Mouse (Mus musculus) embryonic facial prominence, embryonic 13.5 days (tissue): ENCODE results near the gene Lypla2. TPM values are rescaled to one million over a fixed set of nuclear protein-coding genes. Genes with fewer than 3 reads are reported as not detected.

Source experiments
- ATAC-seq: fragments of 200-750 bp; cut with Nextera tagmentation; 2 replicates; pipeline ENCODE4 v1.8.0; 2017; ENCODE audit warnings: low read depth; ENCODE audit not compliant: insufficient number of reproducible peaks, insufficient read depth, low FRiP score, low TSS enrichment
- H3K27ac ChIP-seq: fragments of 300-500 bp; sonication (generic); 2 replicates; pipeline ENCODE4 v1.5.1; 2015; ENCODE audit warnings: moderate library complexity, mild to moderate bottlenecking, inconsistent platforms
- H3K27me3 ChIP-seq: fragments of 300-500 bp; sonication (generic); 2 replicates; pipeline ENCODE4 v1.6.1; 2015; ENCODE audit warnings: mild to moderate bottlenecking, inconsistent platforms
- H3K36me3 ChIP-seq: fragments of 300-500 bp; sonication (generic); 2 replicates; pipeline ENCODE4 v1.6.1; 2015; ENCODE audit warnings: mild to moderate bottlenecking, inconsistent platforms
- H3K4me1 ChIP-seq: fragments of 300-500 bp; sonication (generic); 2 replicates; pipeline ENCODE4 v1.6.1; 2015; ENCODE audit warnings: inconsistent platforms
- H3K4me2 ChIP-seq: fragments of 300-500 bp; sonication (generic); 2 replicates; pipeline ENCODE4 v1.6.1; 2015; ENCODE audit warnings: moderate library complexity, mild to moderate bottlenecking, inconsistent platforms
- H3K4me3 ChIP-seq: fragments of 300-500 bp; sonication (generic); 2 replicates; pipeline ENCODE4 v1.5.1; 2015; ENCODE audit warnings: mild to moderate bottlenecking, inconsistent platforms
- H3K9ac ChIP-seq: fragments of 300-500 bp; sonication (generic); 2 replicates; pipeline ENCODE4 v1.6.1; 2015; ENCODE audit warnings: mild to moderate bottlenecking, inconsistent platforms
- H3K9me3 ChIP-seq: fragments of 300-500 bp; sonication (generic); 2 replicates; pipeline ENCODE4 v1.6.1; 2016; ENCODE audit warnings: inconsistent platforms
- WGBS: fragments of 180-500 bp; shearing (Covaris S2); methylation state at CpG from one replicate; pipeline ENCODE4 v1.1.7; 2015; ENCODE audit warnings: mixed read lengths; 5-methylcytosine and 5-hydroxymethylcytosine counted together
- polyA plus RNA-seq: library from polyadenylated mRNA; unstranded; fragments of >200 nt; fragmentation: Nextera tagmentation; extraction: Ambion mirVana; gene quantifications from 2 replicates; pipeline ENCODE4 v1.2.1, GENCODE M21; 2015

The Lypla2 gene
- polyA plus RNA-seq, 1 experiment from 2014 or later, result 117 TPM

GRCm38 (mm10) chr4:135962198-135962597 lies 10.2 kb downstream of the Lypla2 start:
- H3K9ac ChIP-seq, result no peak overlapping the region
- no peak overlapping the region for H3K4me3 ChIP-seq
- no peak for ATAC-seq
- H3K4me1 ChIP-seq, result peaks cover 17% of the 10 kb centered on the region
- WGBS, result 84% methylated on average over 7 of the region's 7 CpGs
- no peaks in the 10 kb centered on the region for H3K9me3 ChIP-seq
- no peak overlapping the region for H3K4me2 ChIP-seq
- H3K36me3 ChIP-seq, result peaks cover 65% of the 10 kb centered on the region
- H3K27me3 ChIP-seq, result no peaks in the 10 kb centered on the region
- H3K27ac ChIP-seq, result no peak overlapping the region

DNA sequence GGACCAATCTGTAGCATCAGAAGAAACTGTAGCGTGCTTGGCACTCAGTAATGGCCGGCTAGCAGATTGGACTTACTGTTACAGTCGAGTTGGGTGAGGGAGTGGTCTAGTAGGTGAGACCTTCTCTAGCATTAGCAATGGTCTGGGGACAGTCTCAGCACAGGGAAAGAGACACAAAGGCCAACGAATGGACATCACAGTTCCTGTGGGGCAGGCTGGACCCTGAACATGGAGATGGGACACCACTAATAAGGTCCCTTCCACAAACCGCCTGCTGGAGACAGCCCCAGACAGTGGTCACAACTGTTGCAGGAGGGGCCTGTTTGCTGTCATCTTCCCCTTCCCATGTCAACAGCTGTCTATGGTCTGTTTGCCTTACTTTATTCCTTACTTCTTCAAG lies 10.7 kb downstream of the Lypla2 start:
- Histone ChIP-seq H3K4me1 (peaks cover 17% of the 10 kb centered on the region), H3K36me3 (peaks cover 61% of the 10 kb centered on the region), H3K27ac (no peak overlapping the region), H3K9ac (no peak overlapping the region), H3K27me3 (no peaks in the 10 kb centered on the region), H3K9me3 (no peaks in the 10 kb centered on the region), H3K4me2 (no peak overlapping the region), H3K4me3 (no peak overlapping the region)
- no peak for ATAC-seq
- 88% methylated on average over 5 of the region's 5 CpGs for WGBS

GRCm38 (mm10) chr4:135960717-135961116 lies 11.7 kb downstream of the Lypla2 start:
- no peaks in the 10 kb centered on the region for H3K27me3 ChIP-seq
- no peak overlapping the region for H3K4me2 ChIP-seq
- peaks cover 17% of the 10 kb centered on the region for H3K4me1 ChIP-seq
- H3K36me3 ChIP-seq, result peaks cover 59% of the 10 kb centered on the region
- no peaks in the 10 kb centered on the region for H3K9me3 ChIP-seq
- no peak overlapping the region for H3K4me3 ChIP-seq
- H3K27ac ChIP-seq, result no peak overlapping the region
- H3K9ac ChIP-seq, result no peak overlapping the region
- 20% methylated on average over 5 of the region's 5 CpGs for WGBS
- ATAC-seq, result no peak

DNA sequence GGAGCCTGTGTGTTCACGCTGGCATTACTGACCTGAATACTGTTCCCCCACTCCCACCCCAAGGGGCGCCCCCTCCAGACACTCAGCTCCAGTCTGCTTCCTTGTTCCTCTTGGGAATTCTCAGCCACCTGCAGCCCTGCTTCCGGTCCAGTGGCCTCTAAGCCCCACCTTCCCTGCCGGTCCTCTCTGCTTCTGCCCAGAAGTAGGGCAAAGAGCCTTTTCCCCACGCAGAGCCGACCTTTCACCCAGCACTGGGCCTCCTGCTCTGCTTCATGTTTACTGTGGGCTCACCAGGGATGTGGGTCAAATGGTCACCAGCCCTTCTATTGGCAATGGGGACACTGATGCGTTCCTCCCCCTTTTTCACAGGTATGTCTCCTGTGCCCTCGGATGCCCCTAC lies 14.1 kb downstream of the Lypla2 start:
- no peak overlapping the region for H3K9ac ChIP-seq
- H3K9me3 ChIP-seq, result no peaks in the 10 kb centered on the region
- H3K36me3 ChIP-seq, result peaks cover 69% of the 10 kb centered on the region
- no peaks in the 10 kb centered on the region for H3K27me3 ChIP-seq
- no peak overlapping the region for H3K4me2 ChIP-seq
- 62% methylated on average over 8 of the region's 8 CpGs for WGBS
- no peak for ATAC-seq
- H3K27ac ChIP-seq, result no peak overlapping the region
- no peak overlapping the region for H3K4me3 ChIP-seq
- peaks cover 3% of the 10 kb centered on the region; the same call in 1 of the 2 replicates for H3K4me1 ChIP-seq

DNA sequence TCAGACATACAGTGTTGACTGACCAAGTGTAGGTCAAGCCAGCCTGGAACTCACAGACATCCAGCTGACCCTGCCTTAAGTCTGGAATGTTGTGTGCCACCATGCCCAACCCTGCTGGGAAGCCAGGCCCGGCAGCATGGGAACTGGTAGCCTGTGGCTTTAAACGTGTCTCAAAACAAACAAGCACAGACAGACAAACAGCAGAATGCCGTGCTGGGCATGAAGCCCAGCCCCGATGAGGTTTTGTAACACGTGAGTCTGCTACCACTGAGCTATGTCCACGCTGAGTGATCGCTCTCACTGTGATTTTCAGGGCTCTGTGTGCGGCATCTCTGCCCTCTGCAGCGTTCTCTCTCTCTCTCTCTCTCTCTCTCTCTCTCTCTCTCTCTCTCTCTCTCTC lies 16.5 kb downstream of the Lypla2 start:
- Histone ChIP-seq H3K9me3 (no peaks in the 10 kb centered on the region), H3K4me1 (no peaks in the 10 kb centered on the region), H3K36me3 (peaks cover 80% of the 10 kb centered on the region), H3K27ac (no peak overlapping the region), H3K9ac (no peak overlapping the region), H3K27me3 (no peaks in the 10 kb centered on the region), H3K4me3 (no peak overlapping the region), H3K4me2 (no peak overlapping the region)
- WGBS, result 87% methylated on average over 9 of the region's 9 CpGs
- ATAC-seq, result no peak

DNA sequence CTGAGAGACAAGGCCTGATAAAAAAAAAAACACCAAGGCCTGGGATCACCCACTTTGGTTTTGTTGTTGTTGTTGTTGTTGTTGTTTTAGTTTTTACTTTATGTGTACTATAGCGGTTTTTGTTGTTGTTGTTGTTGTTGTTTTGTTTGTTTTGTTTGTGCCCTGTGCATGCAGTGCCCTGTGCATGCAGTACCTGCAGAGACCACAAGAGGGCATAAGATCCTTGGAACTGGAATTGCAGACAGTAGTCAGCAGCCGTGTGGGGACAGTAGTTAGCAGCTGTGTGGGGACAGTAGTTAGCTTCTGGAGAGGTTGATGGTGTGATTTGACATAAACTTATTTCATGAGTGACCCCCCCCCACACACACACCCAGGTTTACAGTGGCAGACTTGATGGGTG lies 18.2 kb downstream of the Lypla2 start:
- H3K36me3 ChIP-seq, result peaks cover 67% of the 10 kb centered on the region
- no peak for ATAC-seq
- WGBS, result 6% methylated on average over 2 of the region's 2 CpGs
- H3K9ac ChIP-seq, result no peak overlapping the region
- no peaks in the 10 kb centered on the region for H3K9me3 ChIP-seq
- no peaks in the 10 kb centered on the region for H3K4me1 ChIP-seq
- no peak overlapping the region for H3K4me3 ChIP-seq
- H3K4me2 ChIP-seq, result no peak overlapping the region
- H3K27me3 ChIP-seq, result no peaks in the 10 kb centered on the region
- H3K27ac ChIP-seq, result no peak overlapping the region

GRCm38 (mm10) chr4:135953179-135953578 lies 19.2 kb downstream of the Lypla2 start:
- H3K4me3 ChIP-seq, result no peak overlapping the region

GRCm38 (mm10) chr4:135951505-135951904 lies 20.9 kb downstream of the Lypla2 start:
- 94% methylated on average over 3 of the region's 3 CpGs for WGBS

More at GRCm38 (mm10) chr4:135953179-135953578, 19.2 kb downstream of the Lypla2 start:
- H3K27ac ChIP-seq, result no peak overlapping the region
- H3K9ac ChIP-seq, result no peak overlapping the region
- peaks cover 61% of the 10 kb centered on the region for H3K36me3 ChIP-seq
- 88% methylated on average over 3 of the region's 3 CpGs for WGBS
- no peak overlapping the region for H3K4me2 ChIP-seq
- peaks cover 1% of the 10 kb centered on the region for H3K4me1 ChIP-seq
- H3K27me3 ChIP-seq, result no peaks in the 10 kb centered on the region
- H3K9me3 ChIP-seq, result no peaks in the 10 kb centered on the region
- no peak for ATAC-seq

DNA sequence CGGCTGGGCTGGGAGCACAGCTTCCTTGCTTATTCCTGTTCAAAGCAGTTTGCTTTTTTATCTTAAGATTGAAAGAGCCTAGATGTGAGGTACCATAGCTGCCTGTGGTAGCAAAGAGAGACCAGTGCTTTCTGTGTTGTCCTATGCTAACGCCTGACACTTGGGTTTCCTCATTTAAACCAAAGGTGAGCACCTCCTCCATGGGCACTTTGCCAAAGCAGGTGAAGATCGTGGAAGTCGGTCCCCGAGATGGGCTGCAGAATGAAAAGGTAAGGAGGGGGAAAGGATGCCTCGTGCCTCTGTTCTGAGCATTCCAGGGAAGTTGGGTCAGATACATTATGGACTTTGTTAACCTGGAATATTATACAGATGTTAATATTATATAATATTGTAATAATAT lies 22.1 kb downstream of the Lypla2 start:
- no peak overlapping the region for H3K27ac ChIP-seq
- no peaks in the 10 kb centered on the region for H3K27me3 ChIP-seq
- no peak overlapping the region for H3K9ac ChIP-seq
- no peak overlapping the region for H3K4me3 ChIP-seq
- no peak for ATAC-seq
- H3K9me3 ChIP-seq, result no peaks in the 10 kb centered on the region
- peaks cover 15% of the 10 kb centered on the region for H3K4me1 ChIP-seq
- peaks cover 38% of the 10 kb centered on the region for H3K36me3 ChIP-seq
- no peak overlapping the region for H3K4me2 ChIP-seq
- 84% methylated on average over 6 of the region's 6 CpGs for WGBS

More at GRCm38 (mm10) chr4:135951505-135951904, 20.9 kb downstream of the Lypla2 start:
- Histone ChIP-seq H3K27me3 (no peaks in the 10 kb centered on the region), H3K27ac (no peak overlapping the region), H3K9ac (no peak overlapping the region), H3K4me3 (no peak overlapping the region), H3K4me1 (peaks cover 11% of the 10 kb centered on the region), H3K4me2 (no peak overlapping the region), H3K36me3 (peaks cover 47% of the 10 kb centered on the region), H3K9me3 (no peaks in the 10 kb centered on the region)
- ATAC-seq, result no peak

GRCm38 (mm10) chr4:135949911-135950310 lies 22.5 kb downstream of the Lypla2 start:
- WGBS, result 67% methylated on average over 6 of the region's 6 CpGs
- Histone ChIP-seq H3K9ac (no peak overlapping the region), H3K27me3 (no peaks in the 10 kb centered on the region)

DNA sequence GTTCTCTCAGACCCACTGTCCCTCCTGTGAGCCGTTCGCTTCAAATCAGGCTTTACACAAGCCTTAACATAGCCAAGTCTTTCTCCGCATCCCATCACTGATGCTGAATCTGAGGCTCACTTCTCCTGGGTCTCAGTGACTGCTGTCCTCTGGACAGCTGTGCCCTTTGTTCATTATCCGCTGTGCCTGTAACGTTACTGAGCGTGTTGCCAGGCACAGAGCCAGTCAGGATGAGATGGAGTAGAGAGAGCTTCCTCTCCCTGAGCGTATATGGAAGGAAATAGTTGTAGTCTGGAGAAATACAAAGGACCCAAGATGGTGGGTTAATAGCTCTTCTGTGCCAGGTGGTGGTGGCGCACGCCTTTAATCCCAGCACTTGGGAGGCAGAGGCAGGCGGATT lies 23.0 kb downstream of the Lypla2 start:
- Histone ChIP-seq H3K27ac (no peak overlapping the region), H3K4me2 (no peak overlapping the region), H3K4me1 (peaks cover 15% of the 10 kb centered on the region), H3K4me3 (no peak overlapping the region), H3K27me3 (no peaks in the 10 kb centered on the region), H3K9me3 (no peaks in the 10 kb centered on the region), H3K9ac (no peak overlapping the region), H3K36me3 (peaks cover 33% of the 10 kb centered on the region)
- WGBS, result 89% methylated on average over 10 of the region's 10 CpGs
- ATAC-seq, result no peak

More at GRCm38 (mm10) chr4:135949911-135950310, 22.5 kb downstream of the Lypla2 start:
- Histone ChIP-seq H3K27ac (no peak overlapping the region), H3K9me3 (no peaks in the 10 kb centered on the region), H3K4me3 (no peak overlapping the region), H3K4me2 (no peak overlapping the region), H3K4me1 (peaks cover 15% of the 10 kb centered on the region), H3K36me3 (peaks cover 36% of the 10 kb centered on the region)
- no peak for ATAC-seq

GRCm38 (mm10) chr4:135948142-135948541 lies 24.3 kb downstream of the Lypla2 start:
- no peak overlapping the region for H3K9ac ChIP-seq
- H3K36me3 ChIP-seq, result peaks cover 27% of the 10 kb centered on the region
- H3K4me1 ChIP-seq, result peaks cover 15% of the 10 kb centered on the region
- H3K27ac ChIP-seq, result no peak overlapping the region
- H3K27me3 ChIP-seq, result no peaks in the 10 kb centered on the region
- no peak overlapping the region for H3K4me3 ChIP-seq
- no peaks in the 10 kb centered on the region for H3K9me3 ChIP-seq
- no peak overlapping the region for H3K4me2 ChIP-seq
- WGBS, result 91% methylated on average over 8 of the region's 8 CpGs
- ATAC-seq, result no peak
